Mouse (Mus musculus) kidney, postnatal 25 days (tissue): ENCODE measurements at regions not wholly inside any gene's neighbourhood (a gene's known extent, or its start where the extent isn't known, plus 50 kb on each side); places are given as distances from the start of the nearest gene placed in this dataset.
A peak's percentile ranks its signal among the peaks of the same experiment; 100 is the strongest.
"Not testable (repeated sequence)": the region's sequence is repeated elsewhere in the genome, so short reads cannot be mapped to it uniquely, and the experiment has no call there.

ENCODE experiments used
- DNase-seq, 2 experiments: peaks; one replicate each; pipeline ENCODE4 v3.0.0; 2021; ENCODE audit warnings: mixed read lengths in 2 of 2

GRCm38 (mm10) chr5:129354877-129355276 is 146.1 kb upstream of the Sfswap start:
- DNase-seq: peak in 1 of 2 experiments; percentile 49

- no peak for DNase-seq
These were observed 139.5 kb upstream of the Sfswap start for GRCm38 (mm10) chr5:129361527-129361926.

- no peak for DNase-seq
These were observed 137.8 kb upstream of the Sfswap start for GRCm38 (mm10) chr5:129363189-129363588.

- DNase-seq: no peak
These were observed 136.0 kb upstream of the Sfswap start for GRCm38 (mm10) chr5:129365026-129365425.

GRCm38 (mm10) chr5:129367266-129367665 is 133.8 kb upstream of the Sfswap start:
- no peak for DNase-seq

- DNase-seq: no peak
These were observed 120.2 kb upstream of the Sfswap start for GRCm38 (mm10) chr5:129380861-129381260.

GRCm38 (mm10) chr5:129384976-129385375 is 116.0 kb upstream of the Sfswap start:
- no peak for DNase-seq

GRCm38 (mm10) chr5:129385965-129386643 is 114.9 kb upstream of the Sfswap start:
- not testable (repeated sequence) for DNase-seq

- not testable (repeated sequence) for DNase-seq
These were observed 114.3 kb upstream of the Sfswap start for GRCm38 (mm10) chr5:129386671-129387070.

- DNase-seq: no peak
These were observed 113.7 kb upstream of the Sfswap start for GRCm38 (mm10) chr5:129387301-129387700.

GRCm38 (mm10) chr5:129390921-129391371 is 110.1 kb upstream of the Sfswap start:
- no peak for DNase-seq

GRCm38 (mm10) chr5:129393150-129393549 is 107.9 kb upstream of the Sfswap start:
- no peak for DNase-seq

- no peak for DNase-seq
These were observed 107.3 kb upstream of the Sfswap start for GRCm38 (mm10) chr5:129393606-129394255.

- no peak for DNase-seq
These were observed 106.6 kb upstream of the Sfswap start for GRCm38 (mm10) chr5:129394416-129394815.

- DNase-seq: no peak
These were observed 103.7 kb upstream of the Sfswap start for GRCm38 (mm10) chr5:129397311-129397710.

GRCm38 (mm10) chr5:129406259-129406658 is 94.8 kb upstream of the Sfswap start:
- no peak for DNase-seq

GRCm38 (mm10) chr5:129409440-129410004 is 91.5 kb upstream of the Sfswap start:
- peak; percentile 62 to 83 for DNase-seq

GRCm38 (mm10) chr5:129412161-129412560 is 88.9 kb upstream of the Sfswap start:
- DNase-seq: no peak

- peak; percentile 41 to 48 for DNase-seq
These were observed 85.9 kb upstream of the Sfswap start for GRCm38 (mm10) chr5:129414960-129415706.

GRCm38 (mm10) chr5:129416425-129416824 is 84.6 kb upstream of the Sfswap start:
- peak; percentile 26 to 44 for DNase-seq

- DNase-seq: no peak
These were observed 83.5 kb upstream of the Sfswap start for GRCm38 (mm10) chr5:129417516-129417915.

- DNase-seq: no peak
These were observed 80.0 kb upstream of the Sfswap start for GRCm38 (mm10) chr5:129420981-129421380.

- DNase-seq: no peak
These were observed 71.1 kb upstream of the Sfswap start for GRCm38 (mm10) chr5:129429897-129430296.
